In genomic region chr3:123515600-123516359, GRCm38 (mm10) we compare ENCODE assay signal across 9 mouse cellular contexts.
DNase-seq lines count a peak whose midpoint lies in the region; ATAC-seq and TF ChIP-seq lines count a peak whose summit lies in the region.
"Had no signal": no experiment of that assay in that cellular context is flagged by ENCODE, and none has a peak within 500 bp of the region (broad histone marks: within the 10 kb centered on the region; RNA-seq: fewer than 3 reads in every experiment).

No protein-coding gene starts in this region.

- no peak overlapping the region for H3K4me3 ChIP-seq in liver, embryonic 16.5 days (ENCODE audit: low read depth, low read length)
- no peak overlapping the region for H3K4me3 ChIP-seq in liver, embryonic 11.5 days (ENCODE audit: low read depth, low read length)
- H3K4me3 ChIP-seq in left cerebral cortex, adult 2 months: no peak overlapping the region

- no peak overlapping the region for H3K4me2 ChIP-seq in liver, embryonic 16.5 days (ENCODE audit: low read depth, low read length)
- H3K4me2 ChIP-seq in liver, embryonic 11.5 days: no peak overlapping the region

- no peaks in the 10 kb centered on the region for H3K9me3 ChIP-seq in liver, embryonic 16.5 days (replicated peaks; ENCODE audit: control insufficient read depth, low read length)
- no peaks in the 10 kb centered on the region for H3K9me3 ChIP-seq in liver, embryonic 11.5 days (ENCODE audit: control insufficient read depth, low read length)

- peak; percentile 45; the same call in 1 of the 2 replicates for ATAC-seq in liver, embryonic 16.5 days (ENCODE audit: low read depth)
- no peak for ATAC-seq in liver, embryonic 11.5 days (replicated peaks; ENCODE audit: low FRiP score)

- H3K36me3 ChIP-seq in liver, embryonic 16.5 days (ENCODE audit: control insufficient read depth, insufficient read depth): no peaks in the 10 kb centered on the region
- no peaks in the 10 kb centered on the region for H3K36me3 ChIP-seq in liver, embryonic 11.5 days (ENCODE audit: control insufficient read depth, insufficient read depth, low read length)

- H3K27me3 ChIP-seq in liver, embryonic 16.5 days (ENCODE audit: control insufficient read depth, insufficient read depth, low read depth, low read length): no peaks in the 10 kb centered on the region
- no peaks in the 10 kb centered on the region for H3K27me3 ChIP-seq in liver, embryonic 11.5 days (replicated peaks; ENCODE audit: control insufficient read depth, insufficient read depth, low read length)

- H3K9ac ChIP-seq in liver, embryonic 16.5 days (ENCODE audit: low read depth, low read length): no peak overlapping the region
- H3K9ac ChIP-seq in liver, embryonic 11.5 days (ENCODE audit: low read depth, low read length): no peak overlapping the region

- H3K27ac ChIP-seq in liver, embryonic 16.5 days (ENCODE audit: low read length): no peak overlapping the region
- H3K27ac ChIP-seq in liver, embryonic 11.5 days (ENCODE audit: low read depth, low read length): no peak overlapping the region
- H3K27ac ChIP-seq in left cerebral cortex, adult 2 months: no peak overlapping the region
- H3K27ac ChIP-seq: macrophage had no signal

- whole genome bisulfite sequencing in liver, embryonic 16.5 days (ENCODE audit: insufficient replicate concordance): 11% methylated on average over 5 of the region's 5 CpGs
- WGBS in liver, embryonic 11.5 days: 22% methylated on average over 5 of the region's 5 CpGs

- peak; percentile 81 for TF ChIP-seq CTCF in left cerebral cortex, adult 2 months (IDR thresholded peaks at IDR 0.05)

- DNase-seq in adrenal gland, adult 18-20 months (ENCODE audit: low spot score in 2 of 2): peak; percentile 30 to 54
- DNase-seq in adrenal gland, postnatal 4 days (ENCODE audit: low spot score in 2 of 2): no peak
- DNase-seq in liver, embryonic 11.5 days (ENCODE audit: low spot score): no peak
- DNase-seq in c-Kit-negative CD71-positive TER-119-positive erythroid progenitor cells, embryonic 14.5 days (ENCODE audit: low read depth, low spot score): peak; percentile 25
- DNase-seq in frontal cortex, postnatal 36 days (ENCODE audit: low spot score in 2 of 2): peak; percentile 18 to 73
- DNase-seq in left cerebral cortex, adult 2 months (ENCODE audit: extremely low spot score in 1 of 2, low spot score in 2 of 2): peak; percentile 26 to 35
- peak; percentile 89 for DNase-seq in retina, embryonic 14.5 days (ENCODE audit: low spot score)

- intact Hi-C loops in left cerebral cortex, adult 2 months (cut with DNase I): loop anchor here (1.0 to 10.0 kb wide), 4 partner anchors 239 to 1071 kb away; no protein-coding TSS in a partner anchor

- H3K4me1 ChIP-seq in liver, embryonic 16.5 days (ENCODE audit: control insufficient read depth, low read depth, low read length): no peaks in the 10 kb centered on the region
- H3K4me1 ChIP-seq in liver, embryonic 11.5 days (replicated peaks; ENCODE audit: control insufficient read depth, insufficient read depth, low read length): no peaks in the 10 kb centered on the region

Comparison
In these comparisons a context has a peak if more than half of its experiments do, and no peak if none do; other contexts are left out.
1. DNase-seq: peak in adrenal gland, adult 18-20 months (2 of 2), c-Kit-negative CD71-positive TER-119-positive erythroid progenitor cells, embryonic 14.5 days (single experiment), frontal cortex, postnatal 36 days (2 of 2), left cerebral cortex, adult 2 months (2 of 2) and retina, embryonic 14.5 days (single experiment); none in adrenal gland, postnatal 4 days (0 of 2) and liver, embryonic 11.5 days (single experiment).